Mouse (Mus musculus): ENCODE measurements around the gene Cdc25a.

Cdc25a gene

DNA sequence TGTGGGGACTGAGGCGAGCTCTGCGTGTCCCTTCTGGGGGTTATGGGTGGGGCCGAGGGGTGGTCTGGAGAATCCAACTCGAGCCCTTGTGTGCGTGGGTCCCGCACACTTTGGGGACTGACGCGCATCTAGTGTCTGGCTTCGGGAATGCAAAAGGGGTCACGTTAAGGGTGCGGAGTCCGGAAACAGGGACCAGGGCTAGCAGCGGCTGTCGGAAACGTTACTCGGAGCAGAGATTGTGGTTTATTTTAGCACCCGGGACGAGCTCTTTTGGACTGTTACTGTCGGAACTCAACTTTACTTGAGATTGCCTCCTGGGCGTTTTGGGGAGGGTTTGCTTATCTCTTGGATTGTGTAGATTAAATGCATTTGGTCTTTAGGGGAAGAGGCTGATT lies 57.0 kb downstream of the Cdc25a start:
- DNase-seq (ENCODE audit: low spot score in 2 of 2), result peak; percentile 1 to 19

DNA sequence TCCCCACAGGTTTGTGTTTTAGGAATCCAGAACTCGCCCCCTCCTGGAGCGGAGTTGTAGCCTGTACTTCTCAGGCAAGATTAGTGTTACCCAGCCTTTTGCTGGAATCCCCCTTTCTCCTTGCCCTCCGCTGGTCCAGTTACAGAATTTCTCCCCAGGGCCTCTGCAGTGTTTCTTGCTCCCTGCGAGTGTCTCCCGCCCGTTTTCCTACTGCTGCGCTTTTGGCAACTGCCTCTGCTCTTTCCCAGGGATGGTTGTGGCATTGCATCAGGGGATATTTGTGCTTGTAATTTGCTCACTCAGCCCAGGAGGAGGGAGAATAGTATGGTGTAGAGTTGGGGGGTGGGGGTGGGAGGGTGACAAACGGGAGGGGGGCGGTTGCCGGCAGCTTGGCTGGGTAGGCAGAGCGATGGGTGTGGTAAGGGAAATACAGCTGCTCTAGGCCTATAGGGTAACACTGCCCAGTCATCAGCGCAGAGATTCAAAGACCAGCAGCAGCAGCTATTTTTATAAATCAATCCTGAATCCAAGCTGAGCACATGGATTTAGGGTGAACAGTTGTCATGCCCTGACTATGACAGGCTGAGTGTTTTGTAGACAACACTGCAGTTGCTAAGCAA lies 57.5 kb downstream of the Cdc25a start:
- no peak for DNase-seq (ENCODE audit: low spot score in 2 of 2)

DNA sequence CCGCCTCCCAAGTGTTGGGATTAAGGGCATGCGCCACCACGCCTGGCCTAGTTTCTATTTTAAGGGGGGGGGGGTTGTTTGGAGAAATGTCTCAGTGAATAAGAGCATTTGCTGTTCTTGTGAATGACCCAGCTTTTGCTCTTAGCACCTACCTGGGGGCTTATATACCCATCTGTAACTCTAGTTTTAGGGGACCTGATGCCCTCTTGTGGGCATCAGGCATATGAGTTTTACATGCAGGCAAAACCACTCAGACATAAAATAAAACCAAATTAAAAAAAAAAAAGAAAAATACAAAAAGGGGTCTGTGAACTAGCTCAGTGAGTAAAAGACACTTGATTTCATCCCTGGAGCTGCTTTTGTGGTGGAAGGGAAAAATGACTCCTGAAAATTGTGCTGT lies 64.0 kb downstream of the Cdc25a start:
- DNase-seq (ENCODE audit: low spot score in 2 of 2), result no peak

DNA sequence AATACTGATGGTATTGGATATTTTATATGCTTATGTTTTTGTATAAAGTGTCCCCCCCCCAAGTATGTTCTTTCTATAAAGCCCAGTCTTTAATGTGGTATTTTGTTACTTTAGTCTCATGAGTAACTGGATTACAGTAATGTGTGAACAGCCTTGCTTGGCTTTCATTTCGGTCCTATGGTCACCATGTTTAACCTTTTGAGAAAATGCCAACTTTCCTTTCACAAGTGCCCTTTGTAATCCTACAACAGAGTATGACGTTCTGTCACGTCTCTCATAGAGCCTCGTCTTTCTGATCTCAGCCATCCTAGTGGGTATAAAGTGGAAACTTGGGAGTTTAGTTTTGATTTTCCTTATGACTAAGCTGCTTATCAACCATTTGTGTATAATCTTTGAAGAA lies 67.4 kb downstream of the Cdc25a start:
- DNase-seq (ENCODE audit: low spot score in 2 of 2), result no peak
